Mouse (Mus musculus): ENCODE data around the gene BC030867. TPM values are rescaled to one million over a fixed set of nuclear protein-coding genes. Genes with fewer than 3 reads are reported as not detected.
A peak's percentile ranks its signal among the peaks of the same experiment; 100 is the strongest.

BC030867 gene
- 1 to 10 TPM; 1.2 TPM for total RNA-seq (2021)

GRCm38 (mm10) chr11:102248630-102249230 is at the start of gene BC030867:
TSS of gene BC030867 (plus strand) at chr11:102248882.
- DNase-seq (ENCODE audit: low spot score in 2 of 2) = peak; percentile 86 to 90
- intact Hi-C loops (cut with DNase I) = no loop called here

- intact Hi-C loops (cut with DNase I) = loop anchor here (5.0 kb wide), 2 partner anchors 42 to 232 kb away; partner anchors contain the start of gene Grn
- DNase-seq (ENCODE audit: low spot score in 2 of 2) = no peak
These were observed 48.8 kb upstream of the BC030867 start for GRCm38 (mm10) chr11:102199856-102200255.

- DNase-seq (ENCODE audit: low spot score in 2 of 2) = peak; percentile 65 to 70
- intact Hi-C loops (cut with DNase I) = loop anchor here (5.0 kb wide), 2 partner anchors 41 to 231 kb away; partner anchors contain the start of gene Grn
These were observed 47.3 kb upstream of the BC030867 start for GRCm38 (mm10) chr11:102201408-102201821.

- DNase-seq (ENCODE audit: low spot score in 2 of 2) = no peak
- intact Hi-C loops (cut with DNase I) = no loop called here
These were observed 42.2 kb upstream of the BC030867 start for GRCm38 (mm10) chr11:102206481-102206880.

- intact Hi-C loops (cut with DNase I) = no loop called here
- DNase-seq (ENCODE audit: low spot score in 2 of 2) = no peak
These were observed 40.6 kb upstream of the BC030867 start for GRCm38 (mm10) chr11:102207825-102208777.

- intact Hi-C loops (cut with DNase I) = no loop called here
These were observed 39.8 kb upstream of the BC030867 start for GRCm38 (mm10) chr11:102208846-102209245.

GRCm38 (mm10) chr11:102209742-102210141 is 38.9 kb upstream of the BC030867 start:
- DNase-seq (ENCODE audit: low spot score in 2 of 2) = no peak
- intact Hi-C loops (cut with DNase I) = no loop called here

More at GRCm38 (mm10) chr11:102208846-102209245, 39.8 kb upstream of the BC030867 start:
- DNase-seq (ENCODE audit: low spot score in 2 of 2) = no peak

GRCm38 (mm10) chr11:102210185-102210584 is 38.5 kb upstream of the BC030867 start:
- DNase-seq (ENCODE audit: low spot score in 2 of 2) = no peak
- intact Hi-C loops (cut with DNase I) = no loop called here

- intact Hi-C loops (cut with DNase I) = no loop called here
- DNase-seq (ENCODE audit: low spot score in 2 of 2) = no peak
These were observed 37.7 kb upstream of the BC030867 start for GRCm38 (mm10) chr11:102211011-102211410.

GRCm38 (mm10) chr11:102211936-102212341 is 36.7 kb upstream of the BC030867 start:
- DNase-seq (ENCODE audit: low spot score in 2 of 2) = no peak

GRCm38 (mm10) chr11:102214430-102215156 is 34.1 kb upstream of the BC030867 start:
- DNase-seq (ENCODE audit: low spot score in 2 of 2) = no peak
- intact Hi-C loops (cut with DNase I) = no loop called here

More at GRCm38 (mm10) chr11:102211936-102212341, 36.7 kb upstream of the BC030867 start:
- intact Hi-C loops (cut with DNase I) = no loop called here

- intact Hi-C loops (cut with DNase I) = no loop called here
- DNase-seq (ENCODE audit: low spot score in 2 of 2) = no peak
These were observed 33.2 kb upstream of the BC030867 start for GRCm38 (mm10) chr11:102215511-102215910.

GRCm38 (mm10) chr11:102216056-102216885 is 32.4 kb upstream of the BC030867 start:
- intact Hi-C loops (cut with DNase I) = loop anchor here (2.0 kb wide), 1 partner anchor 15 kb away; the partner anchor contains the start of gene Hdac5
- DNase-seq (ENCODE audit: low spot score in 2 of 2) = peak in 1 of 2 experiments; percentile 65

GRCm38 (mm10) chr11:102216886-102217240 is 31.8 kb upstream of the BC030867 start:
- intact Hi-C loops (cut with DNase I) = loop anchor here (2.0 kb wide), 1 partner anchor 14 kb away; the partner anchor contains the start of gene Hdac5
- no peak for DNase-seq (ENCODE audit: low spot score in 2 of 2)

GRCm38 (mm10) chr11:102217396-102217795 is 31.3 kb upstream of the BC030867 start:
- intact Hi-C loops (cut with DNase I) = loop anchor here (2.0 kb wide), 1 partner anchor 13 kb away; the partner anchor contains the start of gene Hdac5
- no peak for DNase-seq (ENCODE audit: low spot score in 2 of 2)

- no peak for DNase-seq (ENCODE audit: low spot score in 2 of 2)
- intact Hi-C loops (cut with DNase I) = loop anchor here (2.0 kb wide), 1 partner anchor 13 kb away; the partner anchor contains the start of gene Hdac5
These were observed 30.7 kb upstream of the BC030867 start for GRCm38 (mm10) chr11:102217876-102218430.

- intact Hi-C loops (cut with DNase I) = no loop called here
- DNase-seq (ENCODE audit: low spot score in 2 of 2) = peak; percentile 95 to 96
These were observed 29.9 kb upstream of the BC030867 start for GRCm38 (mm10) chr11:102218783-102219182.

GRCm38 (mm10) chr11:102219247-102219993 is 29.3 kb upstream of the BC030867 start:
- intact Hi-C loops (cut with DNase I) = no loop called here
- no peak for DNase-seq (ENCODE audit: low spot score in 2 of 2)

All from left cerebral cortex, postnatal 36 days (tissue).